Mouse (Mus musculus): ENCODE data around the gene Bcat1. TPM values are rescaled to one million over a fixed set of nuclear protein-coding genes. Genes with fewer than 3 reads are reported as not detected.

The Bcat1 gene
- polyA plus RNA-seq, 1 experiment from 2014 or later, result 116 TPM

DNA sequence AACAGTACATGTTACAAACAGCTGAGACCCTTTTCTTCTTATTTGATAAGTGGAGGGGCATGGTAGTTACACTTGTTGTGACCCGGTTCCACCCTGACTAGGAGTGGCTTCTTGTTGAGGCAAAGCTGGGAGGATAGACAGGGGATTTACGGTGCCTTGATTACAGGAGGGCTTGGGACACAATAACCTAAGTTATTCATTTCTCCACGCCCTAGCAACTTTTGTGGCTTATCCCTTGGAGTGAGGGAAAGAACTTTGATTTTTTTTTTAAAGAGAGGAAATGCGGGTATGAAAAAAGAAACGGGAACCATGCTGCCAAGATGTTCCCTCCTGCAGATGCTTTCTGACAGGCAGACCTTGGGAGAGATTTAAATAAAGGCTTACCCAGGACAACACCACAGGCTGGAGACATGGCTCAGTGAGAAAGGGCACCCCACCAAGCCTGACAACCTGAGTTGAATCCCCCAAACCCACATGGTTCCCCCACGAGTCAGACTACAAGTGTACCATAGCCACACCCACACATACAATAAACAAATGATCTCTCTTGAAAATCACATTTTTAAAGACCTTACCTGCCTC is 20.6 kb downstream of the Bcat1 start:
- no peak overlapping the region for H3K9ac ChIP-seq (ENCODE audit: low read depth, low read length)
- no peaks in the 10 kb centered on the region for H3K27me3 ChIP-seq (ENCODE audit: control insufficient read depth, insufficient read depth, low read length)
- no peak overlapping the region for H3K4me3 ChIP-seq (ENCODE audit: low read depth, low read length)
- H3K9me3 ChIP-seq (ENCODE audit: control insufficient read depth, low read length), result no peaks in the 10 kb centered on the region
- ATAC-seq (ENCODE audit: low FRiP score) (no peak), DNase-seq (ENCODE audit: low spot score) (no peak)
- H3K4me1 ChIP-seq (replicated peaks; ENCODE audit: control insufficient read depth, insufficient read depth, low read length), result 0 out of 2 replicates have a peak, but pooled peaks cover 2% of the 10 kb centered on the region
- no peak overlapping the region for H3K27ac ChIP-seq (ENCODE audit: low read depth, low read length)
- no peaks in the 10 kb centered on the region for H3K36me3 ChIP-seq (ENCODE audit: control insufficient read depth, insufficient read depth, low read length)
- H3K4me2 ChIP-seq (replicated peaks; ENCODE audit: low read depth, low read length), result no peak overlapping the region
- WGBS, result 70% methylated on average over 6 of the region's 6 CpGs

DNA sequence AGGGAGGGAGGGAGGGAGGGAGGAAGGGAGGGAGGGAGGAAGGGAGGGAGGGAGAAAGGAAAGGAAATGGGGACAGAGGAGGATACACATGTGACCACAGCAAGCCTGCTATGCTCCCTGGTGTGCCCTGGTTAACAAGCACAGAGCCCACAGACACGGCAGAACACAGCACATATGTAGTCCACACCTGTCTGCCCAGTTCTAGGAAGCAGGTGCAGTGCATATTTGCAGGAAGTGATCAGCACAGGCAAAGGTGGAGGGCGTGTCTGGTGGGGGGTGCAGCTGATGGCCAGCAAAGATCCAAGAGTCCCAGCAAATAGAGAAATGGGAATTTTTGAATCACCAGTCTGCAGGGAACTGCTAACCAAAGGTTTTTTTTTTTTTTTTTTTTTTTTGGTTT is 23.3 kb downstream of the Bcat1 start:
- no peak overlapping the region for H3K9ac ChIP-seq (ENCODE audit: low read depth, low read length)
- no peak overlapping the region for H3K4me3 ChIP-seq (ENCODE audit: low read depth, low read length)
- 0 out of 2 replicates have a peak, but pooled peaks cover 2% of the 10 kb centered on the region for H3K4me1 ChIP-seq (replicated peaks; ENCODE audit: control insufficient read depth, insufficient read depth, low read length)
- no peaks in the 10 kb centered on the region for H3K36me3 ChIP-seq (ENCODE audit: control insufficient read depth, insufficient read depth, low read length)
- H3K4me2 ChIP-seq (replicated peaks; ENCODE audit: low read depth, low read length), result no peak overlapping the region
- no peak for DNase-seq (ENCODE audit: low spot score)
- H3K9me3 ChIP-seq (ENCODE audit: control insufficient read depth, low read length), result no peaks in the 10 kb centered on the region
- H3K27ac ChIP-seq (ENCODE audit: low read depth, low read length), result no peak overlapping the region
- ATAC-seq (ENCODE audit: low FRiP score), result no peak
- WGBS, result 78% methylated on average over 2 of the region's 2 CpGs
- H3K27me3 ChIP-seq (ENCODE audit: control insufficient read depth, insufficient read depth, low read length), result no peaks in the 10 kb centered on the region

DNA sequence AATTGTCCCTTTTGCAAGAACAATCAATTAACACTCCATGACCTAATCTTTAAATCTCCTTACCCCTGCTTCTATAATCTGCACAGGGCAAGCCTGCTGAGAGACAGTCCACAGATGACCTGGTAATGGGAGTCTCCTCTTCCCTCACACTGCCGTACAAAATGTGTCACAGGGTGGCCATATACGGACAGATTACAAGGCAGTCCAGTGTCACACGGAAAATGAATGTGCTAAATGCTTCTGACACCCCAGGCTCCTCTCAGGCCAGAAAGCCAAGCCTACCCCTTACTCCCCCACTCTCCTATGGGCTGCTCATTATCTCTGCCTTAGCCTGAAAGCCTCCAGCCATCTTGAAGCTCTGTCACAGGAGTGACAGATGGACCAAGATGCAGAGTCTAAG is 25.1 kb downstream of the Bcat1 start:
- H3K9me3 ChIP-seq (ENCODE audit: control insufficient read depth, low read length), result no peaks in the 10 kb centered on the region
- H3K4me2 ChIP-seq (replicated peaks; ENCODE audit: low read depth, low read length), result no peak overlapping the region
- H3K36me3 ChIP-seq (ENCODE audit: control insufficient read depth, insufficient read depth, low read length), result no peaks in the 10 kb centered on the region
- H3K27me3 ChIP-seq (ENCODE audit: control insufficient read depth, insufficient read depth, low read length), result no peaks in the 10 kb centered on the region
- no peak overlapping the region for H3K27ac ChIP-seq (ENCODE audit: low read depth, low read length)
- 32% methylated on average over 3 of the region's 3 CpGs for WGBS
- H3K4me3 ChIP-seq (ENCODE audit: low read depth, low read length), result no peak overlapping the region
- ATAC-seq (ENCODE audit: low FRiP score), result no peak
- 0 out of 2 replicates have a peak, but pooled peaks cover 5% of the 10 kb centered on the region for H3K4me1 ChIP-seq (replicated peaks; ENCODE audit: control insufficient read depth, insufficient read depth, low read length)
- no peak overlapping the region for H3K9ac ChIP-seq (ENCODE audit: low read depth, low read length)
- DNase-seq (ENCODE audit: low spot score), result no peak

DNA sequence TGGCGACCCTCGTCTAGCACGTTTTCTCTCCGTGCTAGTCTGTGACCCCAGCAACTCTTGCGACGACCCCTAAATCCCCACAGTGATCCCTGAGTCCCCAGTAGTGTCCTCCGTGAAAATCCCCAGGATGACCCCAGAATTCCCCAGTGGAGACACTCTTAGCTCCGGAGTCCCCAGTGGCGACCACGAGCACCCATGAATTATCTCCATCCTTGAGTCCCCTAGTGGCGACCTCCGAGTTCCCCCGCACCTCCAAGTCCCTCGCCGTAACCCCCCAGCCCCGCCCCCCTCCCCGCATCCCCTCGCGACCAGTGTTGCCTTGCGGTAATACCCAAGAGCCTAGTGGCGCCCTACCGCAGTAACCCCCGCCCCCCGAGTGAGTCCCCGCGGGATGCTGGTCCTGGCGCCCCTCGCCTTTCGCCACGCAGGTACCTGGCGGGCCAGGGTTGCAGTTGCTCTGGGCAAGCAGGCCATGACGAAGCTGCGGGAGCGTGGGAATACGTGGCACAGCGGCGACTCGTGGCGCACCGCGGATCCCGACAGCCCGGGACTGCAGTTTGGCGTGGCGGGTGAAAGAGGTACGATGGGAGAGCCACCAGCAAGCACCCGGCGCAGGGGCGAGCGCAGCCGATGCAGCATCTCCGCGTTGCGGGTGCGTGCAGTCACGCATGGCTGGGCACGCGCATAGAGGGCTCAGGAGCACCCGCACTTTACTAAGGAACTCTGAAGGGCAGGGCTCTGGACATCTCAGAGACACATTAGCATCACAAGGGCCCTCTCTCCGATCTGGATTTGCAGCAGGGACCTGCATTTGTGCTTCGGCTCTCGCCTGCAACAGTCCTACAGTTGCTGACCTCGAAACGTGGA is 27.6 kb downstream of the Bcat1 start:
- no peaks in the 10 kb centered on the region for H3K36me3 ChIP-seq (ENCODE audit: control insufficient read depth, insufficient read depth, low read length)
- peak overlapping the region; percentile 56 for H3K4me3 ChIP-seq (ENCODE audit: low read depth, low read length)
- no peaks in the 10 kb centered on the region for H3K27me3 ChIP-seq (ENCODE audit: control insufficient read depth, insufficient read depth, low read length)
- DNase-seq (ENCODE audit: low spot score), result peak; percentile 70
- H3K4me2 ChIP-seq (replicated peaks; ENCODE audit: low read depth, low read length), result peak overlapping the region; percentile 99
- H3K9ac ChIP-seq (ENCODE audit: low read depth, low read length), result peak overlapping the region; percentile 83
- peak overlapping the region; percentile 61 for H3K27ac ChIP-seq (ENCODE audit: low read depth, low read length)
- WGBS, result under 1% methylated on average over 58 of the region's 64 CpGs
- no peaks in the 10 kb centered on the region for H3K9me3 ChIP-seq (ENCODE audit: control insufficient read depth, low read length)
- H3K4me1 ChIP-seq (replicated peaks; ENCODE audit: control insufficient read depth, insufficient read depth, low read length), result peaks cover 5% of the 10 kb centered on the region; the same call in 1 of the 2 replicates
- peak; percentile 53 for ATAC-seq (ENCODE audit: low FRiP score)

DNA sequence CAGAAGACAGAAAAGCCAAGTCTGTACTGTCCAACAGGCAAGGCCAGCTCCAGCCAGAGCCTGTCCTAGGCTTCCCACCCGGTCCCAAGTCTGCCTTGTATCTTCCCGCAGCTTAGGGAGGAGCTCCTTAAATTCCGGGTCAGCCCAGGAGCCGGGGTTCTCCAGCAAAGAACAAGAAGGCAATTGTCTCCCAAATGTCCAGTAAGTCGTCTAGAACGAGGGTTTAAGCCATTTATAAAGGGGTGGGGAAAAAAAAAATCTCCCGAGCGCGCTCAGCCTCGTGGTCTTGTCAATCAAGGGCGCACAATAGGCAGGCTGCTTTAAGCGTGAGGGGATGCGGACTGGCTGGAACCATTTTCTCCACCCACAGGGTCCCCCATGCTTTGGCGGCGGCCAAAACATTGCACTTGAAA is 28.5 kb downstream of the Bcat1 start:
- H3K4me1 ChIP-seq (replicated peaks; ENCODE audit: control insufficient read depth, insufficient read depth, low read length), result peaks cover 5% of the 10 kb centered on the region; the same call in 1 of the 2 replicates

DNA sequence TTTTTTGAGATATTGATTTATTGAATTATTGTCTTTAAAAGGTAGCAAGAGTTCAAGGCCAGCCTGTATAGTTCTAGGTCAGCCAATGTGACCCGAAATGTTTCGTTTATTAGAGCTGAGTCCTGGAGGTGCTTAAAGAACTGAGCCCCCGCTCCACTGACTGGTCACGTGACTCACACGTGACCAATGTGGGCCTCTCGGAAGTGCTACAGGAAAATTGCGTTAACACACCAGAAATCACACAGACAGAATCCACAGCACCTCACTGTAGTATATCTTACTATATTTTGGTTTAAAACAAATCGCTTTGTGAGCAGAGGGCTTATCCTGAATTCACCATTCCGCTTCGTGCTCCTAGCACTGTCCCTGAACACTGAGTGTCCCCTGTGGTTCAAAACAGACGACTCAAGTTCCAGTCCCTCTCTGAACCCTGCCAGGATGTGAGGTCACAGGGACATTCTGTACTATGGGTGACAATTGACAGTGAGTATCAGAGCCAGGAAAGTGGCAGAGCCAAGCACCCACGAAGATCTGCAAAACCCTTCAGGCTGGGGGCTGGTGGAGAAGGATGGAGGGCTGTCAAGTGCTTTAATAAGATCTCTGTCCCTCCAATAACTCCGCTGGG is 29.6 kb downstream of the Bcat1 start:
- Histone ChIP-seq H3K9me3 (ENCODE audit: control insufficient read depth, low read length) (no peaks in the 10 kb centered on the region), H3K4me1 (replicated peaks; ENCODE audit: control insufficient read depth, insufficient read depth, low read length) (peaks cover 6% of the 10 kb centered on the region; the same call in 1 of the 2 replicates), H3K36me3 (ENCODE audit: control insufficient read depth, insufficient read depth, low read length) (no peaks in the 10 kb centered on the region), H3K27ac (ENCODE audit: low read depth, low read length) (no peak overlapping the region), H3K27me3 (ENCODE audit: control insufficient read depth, insufficient read depth, low read length) (no peaks in the 10 kb centered on the region), H3K4me3 (ENCODE audit: low read depth, low read length) (peak overlapping the region; percentile 56), H3K9ac (ENCODE audit: low read depth, low read length) (peak overlapping the region; percentile 83), H3K4me2 (replicated peaks; ENCODE audit: low read depth, low read length) (peak overlapping the region; percentile 99)
- 72% methylated on average over 13 of the region's 13 CpGs for WGBS
- DNase-seq (ENCODE audit: low spot score) (peak; percentile 43), ATAC-seq (ENCODE audit: low FRiP score) (no peak)

More for the DNA sequence above, 28.5 kb downstream of the Bcat1 start:
- DNase-seq (ENCODE audit: low spot score), result peak; percentile 84
- Histone ChIP-seq H3K27me3 (ENCODE audit: control insufficient read depth, insufficient read depth, low read length) (no peaks in the 10 kb centered on the region), H3K9me3 (ENCODE audit: control insufficient read depth, low read length) (no peaks in the 10 kb centered on the region), H3K4me3 (ENCODE audit: low read depth, low read length) (peak overlapping the region; percentile 56), H3K9ac (ENCODE audit: low read depth, low read length) (peak overlapping the region; percentile 83), H3K27ac (ENCODE audit: low read depth, low read length) (peak overlapping the region; percentile 61), H3K4me2 (replicated peaks; ENCODE audit: low read depth, low read length) (peak overlapping the region; percentile 99), H3K36me3 (ENCODE audit: control insufficient read depth, insufficient read depth, low read length) (no peaks in the 10 kb centered on the region)
- 3% methylated on average over 15 of the region's 15 CpGs for WGBS
- peak; percentile 61; the same call in 1 of the 2 replicates for ATAC-seq (ENCODE audit: low FRiP score)

DNA sequence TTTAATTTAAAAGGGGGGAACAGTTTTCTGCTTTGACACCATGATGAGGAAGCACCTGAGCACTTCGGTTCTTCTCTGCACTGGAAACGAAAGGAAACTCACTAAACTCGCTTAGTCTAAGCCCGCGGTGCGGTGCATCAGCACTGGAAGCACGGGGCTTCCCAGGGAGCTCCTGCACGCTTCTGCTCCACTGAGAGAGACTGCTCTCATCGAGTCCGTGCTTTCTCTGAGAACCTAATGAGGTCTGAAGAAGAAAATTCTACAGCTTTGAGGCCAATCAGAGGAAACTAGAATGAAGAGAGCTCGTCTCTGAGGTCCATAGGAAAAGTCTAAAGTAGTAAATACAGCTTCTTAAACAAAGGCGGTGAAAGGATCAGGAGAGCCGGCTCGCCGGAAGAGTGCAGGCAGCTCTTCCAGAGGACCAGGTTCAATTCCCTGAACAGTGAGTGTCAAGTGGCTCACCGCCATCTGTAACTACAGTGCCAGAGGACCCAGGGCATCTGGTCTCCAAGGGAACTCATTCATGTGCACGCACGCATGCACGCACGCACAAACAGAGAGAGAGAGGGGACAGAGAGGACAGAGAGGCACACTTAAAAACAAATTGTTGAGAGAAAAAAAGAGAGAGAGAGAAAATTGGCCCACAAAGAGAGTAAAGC is 30.9 kb downstream of the Bcat1 start:
- Histone ChIP-seq H3K9ac (ENCODE audit: low read depth, low read length) (no peak overlapping the region), H3K36me3 (ENCODE audit: control insufficient read depth, insufficient read depth, low read length) (no peaks in the 10 kb centered on the region), H3K4me3 (ENCODE audit: low read depth, low read length) (no peak overlapping the region), H3K4me1 (replicated peaks; ENCODE audit: control insufficient read depth, insufficient read depth, low read length) (peaks cover 10% of the 10 kb centered on the region; the same call in 1 of the 2 replicates), H3K27ac (ENCODE audit: low read depth, low read length) (no peak overlapping the region), H3K27me3 (ENCODE audit: control insufficient read depth, insufficient read depth, low read length) (no peaks in the 10 kb centered on the region), H3K9me3 (ENCODE audit: control insufficient read depth, low read length) (no peaks in the 10 kb centered on the region), H3K4me2 (replicated peaks; ENCODE audit: low read depth, low read length) (peak overlapping the region; percentile 14; the same call in 1 of the 2 replicates)
- DNase-seq (ENCODE audit: low spot score) (no peak), ATAC-seq (ENCODE audit: low FRiP score) (no peak)
- 74% methylated on average over 20 of the region's 20 CpGs for WGBS

DNA sequence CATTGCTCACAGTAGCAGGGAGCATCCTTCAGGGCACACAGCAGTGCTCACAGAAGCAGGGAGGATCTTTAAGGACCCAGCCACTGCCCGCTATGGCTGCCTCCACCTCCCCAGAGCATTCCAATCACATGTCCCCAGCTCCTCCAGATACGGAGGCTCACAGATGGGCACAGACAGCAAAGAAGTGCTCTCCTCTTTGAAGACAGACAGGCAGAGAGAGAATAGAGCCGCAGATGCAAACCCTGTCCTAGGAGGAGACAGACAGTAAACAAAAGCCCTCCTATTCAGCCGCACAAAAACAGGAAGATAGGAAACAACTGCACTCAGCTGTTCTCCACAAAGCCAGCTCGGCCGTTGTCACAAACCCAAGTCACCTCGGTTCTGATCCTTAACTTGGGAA is 35.3 kb downstream of the Bcat1 start:
- DNase-seq (ENCODE audit: low spot score) (no peak), ATAC-seq (ENCODE audit: low FRiP score) (peak; percentile 49)
- H3K27me3 ChIP-seq (ENCODE audit: control insufficient read depth, insufficient read depth, low read length), result no peaks in the 10 kb centered on the region
- no peaks in the 10 kb centered on the region for H3K36me3 ChIP-seq (ENCODE audit: control insufficient read depth, insufficient read depth, low read length)
- H3K27ac ChIP-seq (ENCODE audit: low read depth, low read length), result peak overlapping the region; percentile 11
- 0 out of 2 replicates have a peak overlapping the region, but pooled peaks have one; percentile 19 for H3K9ac ChIP-seq (ENCODE audit: low read depth, low read length)
- H3K4me1 ChIP-seq (replicated peaks; ENCODE audit: control insufficient read depth, insufficient read depth, low read length), result peaks cover 4% of the 10 kb centered on the region; the same call in 1 of the 2 replicates
- 30% methylated on average over 7 of the region's 7 CpGs for WGBS
- H3K4me2 ChIP-seq (replicated peaks; ENCODE audit: low read depth, low read length), result no peak overlapping the region
- no peak overlapping the region for H3K4me3 ChIP-seq (ENCODE audit: low read depth, low read length)
- no peaks in the 10 kb centered on the region for H3K9me3 ChIP-seq (ENCODE audit: control insufficient read depth, low read length)

Data from hindbrain, embryonic 11.5 days (tissue).